In genomic region chr13:23930904-23931303, GRCm38 (mm10) we compare ENCODE assay signal across 30 mouse cellular contexts. TPM values are rescaled to one million over a fixed set of nuclear protein-coding genes. Genes with fewer than 3 reads are reported as not detected.
DNase-seq lines count a peak whose midpoint lies in the region.
"Had no signal": no experiment of that assay in that cellular context is flagged by ENCODE, and none has a peak within 500 bp of the region (broad histone marks: within the 10 kb centered on the region; RNA-seq: fewer than 3 reads in every experiment).

No protein-coding gene starts in this region.

- H3K36me3 ChIP-seq in limb, embryonic 10.5 days: no peaks in the 10 kb centered on the region
- H3K36me3 ChIP-seq: forebrain, embryonic 12.5 days; heart, embryonic 10.5 days; hindbrain, embryonic 15.5 days; liver, embryonic 15.5 days had no signal

- H3K27ac ChIP-seq in limb, embryonic 10.5 days: peak overlapping the region; percentile 72
- H3K27ac ChIP-seq: forebrain, embryonic 12.5 days; heart, embryonic 10.5 days; hindbrain, embryonic 15.5 days; liver, embryonic 15.5 days had no signal

- DNase-seq in lung, postnatal 36 days: peak; percentile 8
- DNase-seq in lung, postnatal 14 days: no peak
- peak; percentile 16 for DNase-seq in ZHBTc4 (ENCODE audit: low read depth, low spot score)
- DNase-seq in limb, embryonic 10.5 days (ENCODE audit: low spot score): no peak
- DNase-seq in testis, postnatal 14 days (ENCODE audit: low spot score): peak; percentile 49
- no peak for DNase-seq in ovary, postnatal 36 days (ENCODE audit: low spot score)
- no peak for DNase-seq in embryo, embryonic 9.5 days (ENCODE audit: extremely low spot score)
- DNase-seq: adrenal gland, postnatal 14 days; B cell, adult 2 months; cerebellum, adult 8-10 months; gastrocnemius, postnatal 10 days; kidney, adult 9 months; kidney, postnatal 14 days; layer of hippocampus, postnatal 36 days; liver; lung, postnatal 10 days; midbrain, embryonic 14.5 days; right cerebral cortex, adult 18-20 months; right cerebral cortex, postnatal 4 days; thymus, postnatal 14 days had no signal

- 51% methylated on average over 11 of the region's 11 CpGs for WGBS in limb, embryonic 10.5 days

- peaks cover 16% of the 10 kb centered on the region for H3K4me1 ChIP-seq in limb, embryonic 10.5 days
- H3K4me1 ChIP-seq: forebrain, embryonic 12.5 days; heart, embryonic 10.5 days; hindbrain, embryonic 15.5 days; liver, embryonic 15.5 days had no signal

- H3K9me3 ChIP-seq in limb, embryonic 10.5 days (replicated peaks): no peaks in the 10 kb centered on the region
- H3K9me3 ChIP-seq: forebrain, embryonic 12.5 days; heart, embryonic 10.5 days; hindbrain, embryonic 15.5 days; liver, embryonic 15.5 days had no signal

- no peaks in the 10 kb centered on the region for H3K27me3 ChIP-seq in limb, embryonic 10.5 days (ENCODE audit: low read depth, poor library complexity, severe bottlenecking)
- H3K27me3 ChIP-seq: forebrain, embryonic 12.5 days; hindbrain, embryonic 15.5 days; liver, embryonic 15.5 days had no signal

- H3K4me3 ChIP-seq in limb, embryonic 10.5 days: no peak overlapping the region; the same call in 1 of the 2 replicates
- H3K4me3 ChIP-seq: erythroblast, embryonic 14.5 days; forebrain, embryonic 12.5 days; heart, embryonic 10.5 days; hindbrain, embryonic 15.5 days; liver, embryonic 15.5 days had no signal

RNA-seq across cellular contexts. Expression of gene Hist1h2ba, which starts 3.1 kb away (rescaled TPM):
- not detected in 2 replicates for polyA plus RNA-seq in limb, embryonic 10.5 days (2016; fragmentation: Nextera tagmentation; extraction: Ambion mirVana)
- polyA plus RNA-seq: embryonic facial prominence, embryonic 11.5 days; erythroblast, embryonic 14.5 days; forebrain, embryonic 12.5 days; heart, embryonic 10.5 days; heart, embryonic 16.5 days; hindbrain, embryonic 15.5 days; intestine, embryonic 14.5 days; liver, embryonic 15.5 days; midbrain, embryonic 14.5 days; neural tube, embryonic 11.5 days; stomach, embryonic 16.5 days had no signal

RNA-seq across cellular contexts. Expression of gene Hist1h2aa, which starts 3.4 kb away (rescaled TPM):
- not detected in 2 replicates for polyA plus RNA-seq in limb, embryonic 10.5 days (2016; fragmentation: Nextera tagmentation; extraction: Ambion mirVana)
- polyA plus RNA-seq: embryonic facial prominence, embryonic 11.5 days; erythroblast, embryonic 14.5 days; forebrain, embryonic 12.5 days; heart, embryonic 10.5 days; heart, embryonic 16.5 days; hindbrain, embryonic 15.5 days; intestine, embryonic 14.5 days; liver, embryonic 15.5 days; midbrain, embryonic 14.5 days; neural tube, embryonic 11.5 days; stomach, embryonic 16.5 days had no signal

RNA-seq across cellular contexts. Expression of gene Slc17a4, which starts 16.1 kb away (rescaled TPM):
- polyA plus RNA-seq in limb, embryonic 10.5 days (2016; fragmentation: Nextera tagmentation; extraction: Ambion mirVana): not detected in 2 replicates
- polyA plus RNA-seq: embryonic facial prominence, embryonic 11.5 days; erythroblast, embryonic 14.5 days; forebrain, embryonic 12.5 days; heart, embryonic 10.5 days; hindbrain, embryonic 15.5 days; midbrain, embryonic 14.5 days had no signal

Comparison
In these comparisons a context has a peak if more than half of its experiments do, and no peak if none do; other contexts are left out.
1. DNase-seq: peak in lung, postnatal 36 days (single experiment), ZHBTc4 (single experiment) and testis, postnatal 14 days (single experiment); none in lung, postnatal 14 days (single experiment), limb, embryonic 10.5 days (single experiment), ovary, postnatal 36 days (single experiment) and embryo, embryonic 9.5 days (single experiment).